Mouse (Mus musculus) stomach, postnatal 0 days (tissue): Measurements from ENCODE around the gene Plcl2.

Source experiments
- CTCF ChIP-seq: IDR thresholded peaks from 2 replicates; pipeline ENCODE4 v1.5.1; 2016; ENCODE audit warnings: antibody characterized with exemption, low read depth, mild to moderate bottlenecking, moderate library complexity
- EP300 ChIP-seq: optimal IDR thresholded peaks from 2 replicates; pipeline ENCODE3; 2016; ENCODE audit warnings: antibody characterized with exemption

- TF ChIP-seq CTCF (no peak), EP300 (no peak)
These were observed 201.5 kb downstream of the Plcl2 start for GRCm38 (mm10) chr17:50710497-50711222.
